Mouse (Mus musculus) embryonic facial prominence, embryonic 14.5 days (tissue): ENCODE measurements at regions not wholly inside any gene's neighbourhood (a gene's known extent, or its start where the extent isn't known, plus 50 kb on each side); places are given as distances from the start of the nearest gene placed in this dataset.

Experiments
- ATAC-seq: fragments of 200-750 bp; cut with Nextera tagmentation; 2 replicates; pipeline ENCODE4 v1.8.0; 2017; ENCODE audit warnings: low read depth, moderate number of reproducible peaks, moderate TSS enrichment
- DNase-seq: peaks from one replicate; pipeline ENCODE4 v3.0.0-alpha.2; 2015; ENCODE audit warnings: low spot score
- H3K27ac ChIP-seq: fragments of 300-500 bp; sonication (generic); replicated peaks from 2 replicates; pipeline ENCODE4 v1.5.1; 2014; ENCODE audit warnings: low read depth, mild to moderate bottlenecking, low read length, moderate library complexity
- H3K27me3 ChIP-seq: fragments of 300-500 bp; sonication (generic); replicated peaks from 2 replicates; pipeline ENCODE4 v1.6.1; 2014; ENCODE audit warnings: low read length; ENCODE audit not compliant: control insufficient read depth, insufficient read depth
- H3K36me3 ChIP-seq: fragments of 300-500 bp; sonication (generic); 2 replicates; pipeline ENCODE4 v1.6.1; 2014; ENCODE audit warnings: low read length, mixed read lengths; ENCODE audit not compliant: control insufficient read depth, insufficient read depth
- H3K4me1 ChIP-seq: fragments of 300-500 bp; sonication (generic); 2 replicates; pipeline ENCODE4 v1.6.1; 2014; ENCODE audit warnings: antibody characterized with exemption, low read length; ENCODE audit not compliant: control insufficient read depth, insufficient read depth
- H3K4me2 ChIP-seq: fragments of 300-500 bp; sonication (generic); 2 replicates; pipeline ENCODE4 v1.6.1; 2014; ENCODE audit warnings: low read depth, mild to moderate bottlenecking, low read length, moderate library complexity, mixed read lengths
- H3K4me3 ChIP-seq: fragments of 300-500 bp; sonication (generic); 2 replicates; pipeline ENCODE4 v1.5.1; 2014; ENCODE audit warnings: low read depth, mild to moderate bottlenecking, low read length
- H3K9ac ChIP-seq: fragments of 300-500 bp; sonication (generic); 2 replicates; pipeline ENCODE4 v1.6.1; 2014; ENCODE audit warnings: low read depth, mild to moderate bottlenecking, low read length, moderate library complexity, mixed read lengths
- H3K9me3 ChIP-seq: fragments of 300-500 bp; sonication (generic); 2 replicates; pipeline ENCODE4 v1.6.1; 2016; ENCODE audit warnings: low read length; ENCODE audit not compliant: control insufficient read depth
- WGBS: fragments of 180-500 bp; shearing (Covaris S2); extraction: QIAGEN DNeasy Blood & Tissue Kit; methylation state at CpG from one replicate; pipeline ENCODE4 v1.1.7; 2014; 5-methylcytosine and 5-hydroxymethylcytosine counted together

GRCm38 (mm10) chr3:41436238-41436637, 119.3 kb upstream of the Jade1 start:
- no peak for DNase-seq
- Histone ChIP-seq H3K9me3 (no peaks in the 10 kb centered on the region), H3K4me3 (no peak overlapping the region), H3K4me2 (no peak overlapping the region), H3K9ac (no peak overlapping the region), H3K36me3 (no peaks in the 10 kb centered on the region), H3K27me3 (no peaks in the 10 kb centered on the region), H3K4me1 (no peaks in the 10 kb centered on the region), H3K27ac (no peak overlapping the region)
- ATAC-seq: no peak
- 95% methylated on average over 8 of the region's 8 CpGs for WGBS

- no peak overlapping the region for H3K27ac ChIP-seq
- H3K9ac ChIP-seq: no peak overlapping the region
- H3K9me3 ChIP-seq: no peaks in the 10 kb centered on the region
- no peak overlapping the region for H3K4me2 ChIP-seq
- DNase-seq (no peak), ATAC-seq (no peak)
- H3K36me3 ChIP-seq: no peaks in the 10 kb centered on the region
- 0 out of 2 replicates have a peak, but pooled peaks cover 5% of the 10 kb centered on the region for H3K4me1 ChIP-seq
- no peak overlapping the region for H3K4me3 ChIP-seq
- H3K27me3 ChIP-seq: no peaks in the 10 kb centered on the region
- WGBS: 77% methylated on average over 3 of the region's 3 CpGs
Observed at GRCm38 (mm10) chr3:41433106-41433505, 122.4 kb upstream of the Jade1 start.

GRCm38 (mm10) chr3:41432376-41432775, 123.2 kb upstream of the Jade1 start:
- WGBS: 74% methylated on average over 5 of the region's 5 CpGs
- Histone ChIP-seq H3K9me3 (no peaks in the 10 kb centered on the region), H3K4me1 (0 out of 2 replicates have a peak, but pooled peaks cover 5% of the 10 kb centered on the region), H3K27ac (no peak overlapping the region), H3K9ac (no peak overlapping the region), H3K36me3 (no peaks in the 10 kb centered on the region), H3K4me3 (no peak overlapping the region), H3K27me3 (no peaks in the 10 kb centered on the region), H3K4me2 (no peak overlapping the region)
- ATAC-seq (no peak), DNase-seq (no peak)

- 0 out of 2 replicates have a peak overlapping the region, but pooled peaks have one; percentile 2 for H3K27ac ChIP-seq
- H3K9me3 ChIP-seq: no peaks in the 10 kb centered on the region
- H3K4me1 ChIP-seq: 0 out of 2 replicates have a peak, but pooled peaks cover 5% of the 10 kb centered on the region
- ATAC-seq: 0 out of 2 replicates have a peak, but pooled peaks have one; percentile 26
- no peak overlapping the region for H3K4me3 ChIP-seq
- no peak overlapping the region for H3K4me2 ChIP-seq
- peak; percentile 50 for DNase-seq
- H3K36me3 ChIP-seq: no peaks in the 10 kb centered on the region
- H3K9ac ChIP-seq: no peak overlapping the region
- 24% methylated on average over 3 of the region's 3 CpGs for WGBS
- no peaks in the 10 kb centered on the region for H3K27me3 ChIP-seq
Observed at GRCm38 (mm10) chr3:41430191-41430590, 125.3 kb upstream of the Jade1 start.

- ATAC-seq: no peak
- Histone ChIP-seq H3K27ac (no peak overlapping the region), H3K36me3 (no peaks in the 10 kb centered on the region), H3K9me3 (no peaks in the 10 kb centered on the region), H3K9ac (no peak overlapping the region), H3K4me3 (no peak overlapping the region), H3K4me1 (0 out of 2 replicates have a peak, but pooled peaks cover 5% of the 10 kb centered on the region), H3K27me3 (no peaks in the 10 kb centered on the region), H3K4me2 (no peak overlapping the region)
- no peak for DNase-seq
- 62% methylated on average over 3 of the region's 3 CpGs for WGBS
Observed at GRCm38 (mm10) chr3:41426946-41427345, 128.6 kb upstream of the Jade1 start.

- Histone ChIP-seq H3K9me3 (no peaks in the 10 kb centered on the region), H3K27ac (no peak overlapping the region), H3K4me3 (no peak overlapping the region), H3K9ac (no peak overlapping the region), H3K4me1 (0 out of 2 replicates have a peak, but pooled peaks cover 5% of the 10 kb centered on the region), H3K4me2 (no peak overlapping the region), H3K36me3 (no peaks in the 10 kb centered on the region), H3K27me3 (no peaks in the 10 kb centered on the region)
- DNase-seq: no peak
- 76% methylated on average over 8 of the region's 8 CpGs for WGBS
- no peak for ATAC-seq
Observed at GRCm38 (mm10) chr3:41425863-41426262, 129.7 kb upstream of the Jade1 start.

- no peaks in the 10 kb centered on the region for H3K36me3 ChIP-seq
- no peak overlapping the region for H3K4me2 ChIP-seq
- no peaks in the 10 kb centered on the region for H3K9me3 ChIP-seq
- ATAC-seq: no peak
- H3K27me3 ChIP-seq: no peaks in the 10 kb centered on the region
- no peak overlapping the region for H3K9ac ChIP-seq
- no peak for DNase-seq
- H3K4me1 ChIP-seq: no peaks in the 10 kb centered on the region
- no peak overlapping the region for H3K4me3 ChIP-seq
- whole genome bisulfite sequencing: 21% methylated on average over 9 of the region's 10 CpGs
- no peak overlapping the region for H3K27ac ChIP-seq
Observed at GRCm38 (mm10) chr3:41424142-41424939, 131.2 kb upstream of the Jade1 start.

- DNase-seq: no peak
- H3K27me3 ChIP-seq: no peaks in the 10 kb centered on the region
- no peak for ATAC-seq
- no peaks in the 10 kb centered on the region for H3K9me3 ChIP-seq
- no peak overlapping the region for H3K4me3 ChIP-seq
- H3K27ac ChIP-seq: no peak overlapping the region
- no peak overlapping the region for H3K4me2 ChIP-seq
- WGBS: 64% methylated on average over 5 of the region's 5 CpGs
- no peaks in the 10 kb centered on the region for H3K4me1 ChIP-seq
- H3K36me3 ChIP-seq: no peaks in the 10 kb centered on the region
- no peak overlapping the region for H3K9ac ChIP-seq
Observed at GRCm38 (mm10) chr3:41423630-41424029, 131.9 kb upstream of the Jade1 start.
